Mouse (Mus musculus) liver, embryonic 15.5 days (tissue): Measurements from ENCODE around the gene Tcf7. TPM values are rescaled to one million over a fixed set of nuclear protein-coding genes. Genes with fewer than 3 reads are reported as not detected.

Experiments
- ATAC-seq: fragments of 200-750 bp; cut with Nextera tagmentation; 2 replicates; pipeline ENCODE4 v1.8.0; 2017; ENCODE audit warnings: moderate number of reproducible peaks, mild to moderate bottlenecking, moderate library complexity; ENCODE audit not compliant: insufficient read depth
- H3K27ac ChIP-seq: fragments of 300-500 bp; sonication (generic); replicated peaks from 2 replicates; pipeline ENCODE4 v1.5.1; 2015; ENCODE audit warnings: mild to moderate bottlenecking, inconsistent platforms
- H3K27me3 ChIP-seq: fragments of 300-500 bp; sonication (generic); 2 replicates; pipeline ENCODE4 v1.6.1; 2015; ENCODE audit warnings: mild to moderate bottlenecking, inconsistent platforms
- H3K36me3 ChIP-seq: fragments of 300-500 bp; sonication (generic); replicated peaks from 2 replicates; pipeline ENCODE4 v1.6.1; 2015; ENCODE audit warnings: moderate library complexity, mild to moderate bottlenecking, inconsistent platforms
- H3K4me1 ChIP-seq: fragments of 300-500 bp; sonication (generic); replicated peaks from 2 replicates; pipeline ENCODE4 v1.6.1; 2015; ENCODE audit warnings: inconsistent platforms
- H3K4me2 ChIP-seq: fragments of 300-500 bp; sonication (generic); 2 replicates; pipeline ENCODE4 v1.6.1; 2015; ENCODE audit warnings: moderate library complexity, mild to moderate bottlenecking, inconsistent platforms
- H3K4me3 ChIP-seq: fragments of 300-500 bp; sonication (generic); replicated peaks from 2 replicates; pipeline ENCODE4 v1.5.1; 2015; ENCODE audit warnings: mild to moderate bottlenecking, inconsistent platforms
- H3K9ac ChIP-seq: fragments of 300-500 bp; sonication (generic); 2 replicates; pipeline ENCODE4 v1.6.1; 2015; ENCODE audit warnings: moderate library complexity, mild to moderate bottlenecking, inconsistent platforms
- H3K9me3 ChIP-seq: fragments of 300-500 bp; sonication (generic); replicated peaks from 2 replicates; pipeline ENCODE4 v1.6.1; 2016; ENCODE audit warnings: inconsistent platforms
- WGBS: fragments of 180-500 bp; shearing (Covaris S2); methylation state at CpG from one replicate; pipeline ENCODE4 v1.1.7; 2015; ENCODE audit warnings: mixed read lengths; ENCODE audit not compliant: insufficient replicate concordance; 5-methylcytosine and 5-hydroxymethylcytosine counted together
- polyA plus RNA-seq: library from polyadenylated mRNA; unstranded; fragments of >200 nt; fragmentation: Nextera tagmentation; extraction: Ambion mirVana; gene quantifications from 2 replicates; pipeline ENCODE4 v1.2.1, GENCODE M21; 2015

Gene Tcf7
- polyA plus RNA-seq, 1 experiment from 2014 or later, result 1.4 TPM

GRCm38 (mm10) chr11:52305266-52305665 lies 22.5 kb upstream of the Tcf7 start:
- WGBS, result 12% methylated on average over 4 of the region's 4 CpGs
- H3K27me3 ChIP-seq, result no peaks in the 10 kb centered on the region
- ATAC-seq, result no peak

GRCm38 (mm10) chr11:52302668-52303067 lies 19.9 kb upstream of the Tcf7 start:
- ATAC-seq, result no peak
- Histone ChIP-seq H3K9ac (no peak overlapping the region), H3K27me3 (no peaks in the 10 kb centered on the region), H3K4me1 (0 out of 2 replicates have a peak, but pooled peaks cover 3% of the 10 kb centered on the region), H3K9me3 (no peaks in the 10 kb centered on the region), H3K4me3 (no peak overlapping the region), H3K4me2 (no peak overlapping the region), H3K27ac (no peak overlapping the region), H3K36me3 (no peaks in the 10 kb centered on the region)
- WGBS, result 75% methylated on average over 3 of the region's 3 CpGs

More at GRCm38 (mm10) chr11:52305266-52305665, 22.5 kb upstream of the Tcf7 start:
- H3K9ac ChIP-seq, result no peak overlapping the region
- H3K9me3 ChIP-seq, result no peaks in the 10 kb centered on the region
- no peak overlapping the region for H3K27ac ChIP-seq
- H3K36me3 ChIP-seq, result no peaks in the 10 kb centered on the region
- H3K4me3 ChIP-seq, result no peak overlapping the region
- H3K4me1 ChIP-seq, result 0 out of 2 replicates have a peak, but pooled peaks cover 3% of the 10 kb centered on the region
- no peak overlapping the region for H3K4me2 ChIP-seq

- no peak overlapping the region for H3K4me3 ChIP-seq
- H3K4me2 ChIP-seq, result no peak overlapping the region
- H3K36me3 ChIP-seq, result no peaks in the 10 kb centered on the region
- 57% methylated on average over 7 of the region's 7 CpGs for WGBS
- H3K9ac ChIP-seq, result no peak overlapping the region
- H3K9me3 ChIP-seq, result no peaks in the 10 kb centered on the region
- H3K27ac ChIP-seq, result no peak overlapping the region
- no peak for ATAC-seq
- no peaks in the 10 kb centered on the region for H3K27me3 ChIP-seq
- H3K4me1 ChIP-seq, result no peaks in the 10 kb centered on the region
These were observed 16.9 kb upstream of the Tcf7 start for GRCm38 (mm10) chr11:52299687-52300086.

GRCm38 (mm10) chr11:52298955-52299354 lies 16.1 kb upstream of the Tcf7 start:
- Histone ChIP-seq H3K9ac (no peak overlapping the region), H3K27ac (no peak overlapping the region), H3K4me2 (no peak overlapping the region), H3K36me3 (no peaks in the 10 kb centered on the region), H3K9me3 (no peaks in the 10 kb centered on the region), H3K4me3 (no peak overlapping the region), H3K27me3 (no peaks in the 10 kb centered on the region), H3K4me1 (no peaks in the 10 kb centered on the region)
- 65% methylated on average over 9 of the region's 9 CpGs for WGBS
- ATAC-seq, result no peak

GRCm38 (mm10) chr11:52297352-52297751 lies 14.5 kb upstream of the Tcf7 start:
- H3K9ac ChIP-seq, result no peak overlapping the region
- no peak overlapping the region for H3K4me2 ChIP-seq
- no peaks in the 10 kb centered on the region for H3K9me3 ChIP-seq
- no peaks in the 10 kb centered on the region for H3K36me3 ChIP-seq
- H3K4me3 ChIP-seq, result no peak overlapping the region
- 8% methylated on average over 9 of the region's 9 CpGs for WGBS
- no peak for ATAC-seq
- no peak overlapping the region for H3K27ac ChIP-seq
- no peaks in the 10 kb centered on the region for H3K4me1 ChIP-seq
- H3K27me3 ChIP-seq, result peaks cover 2% of the 10 kb centered on the region; the same call in 1 of the 2 replicates

- Histone ChIP-seq H3K4me3 (no peak overlapping the region), H3K27ac (no peak overlapping the region), H3K9me3 (no peaks in the 10 kb centered on the region), H3K36me3 (no peaks in the 10 kb centered on the region), H3K4me1 (no peaks in the 10 kb centered on the region), H3K9ac (no peak overlapping the region), H3K4me2 (no peak overlapping the region), H3K27me3 (peaks cover 2% of the 10 kb centered on the region; the same call in 1 of the 2 replicates)
- ATAC-seq, result no peak
- WGBS, result 44% methylated on average over 9 of the region's 9 CpGs
These were observed 11.3 kb upstream of the Tcf7 start for GRCm38 (mm10) chr11:52294103-52294502.

- no peak for ATAC-seq
- 58% methylated on average over 6 of the region's 6 CpGs for WGBS
- Histone ChIP-seq H3K9ac (no peak overlapping the region), H3K4me3 (no peak overlapping the region), H3K27me3 (peaks cover 2% of the 10 kb centered on the region; the same call in 1 of the 2 replicates), H3K36me3 (no peaks in the 10 kb centered on the region), H3K9me3 (no peaks in the 10 kb centered on the region), H3K4me1 (no peaks in the 10 kb centered on the region), H3K4me2 (no peak overlapping the region), H3K27ac (no peak overlapping the region)
These were observed 10.1 kb upstream of the Tcf7 start for GRCm38 (mm10) chr11:52292894-52293293.

- 47% methylated on average over 7 of the region's 7 CpGs for WGBS
- Histone ChIP-seq H3K9me3 (no peaks in the 10 kb centered on the region), H3K4me2 (no peak overlapping the region), H3K27ac (no peak overlapping the region), H3K36me3 (no peaks in the 10 kb centered on the region), H3K4me1 (no peaks in the 10 kb centered on the region), H3K4me3 (no peak overlapping the region), H3K9ac (no peak overlapping the region), H3K27me3 (peaks cover 2% of the 10 kb centered on the region; the same call in 1 of the 2 replicates)
- ATAC-seq, result no peak
These were observed 9.5 kb upstream of the Tcf7 start for GRCm38 (mm10) chr11:52292346-52292745.

GRCm38 (mm10) chr11:52286958-52287305 lies 4.1 kb upstream of the Tcf7 start:
- 42% methylated on average over 4 of the region's 4 CpGs for WGBS
- Histone ChIP-seq H3K9ac (no peak overlapping the region), H3K27me3 (peaks cover 52% of the 10 kb centered on the region)

GRCm38 (mm10) chr11:52286301-52286957 lies 3.6 kb upstream of the Tcf7 start:
- Histone ChIP-seq H3K36me3 (no peaks in the 10 kb centered on the region), H3K27ac (no peak overlapping the region), H3K4me2 (no peak overlapping the region), H3K9me3 (no peaks in the 10 kb centered on the region), H3K4me3 (no peak overlapping the region), H3K27me3 (peaks cover 57% of the 10 kb centered on the region), H3K9ac (no peak overlapping the region), H3K4me1 (peaks cover 22% of the 10 kb centered on the region)
- no peak for ATAC-seq
- WGBS, result 53% methylated on average over 16 of the region's 16 CpGs

More at GRCm38 (mm10) chr11:52286958-52287305, 4.1 kb upstream of the Tcf7 start:
- ATAC-seq, result no peak
- H3K27ac ChIP-seq, result no peak overlapping the region
- no peaks in the 10 kb centered on the region for H3K9me3 ChIP-seq
- no peak overlapping the region for H3K4me2 ChIP-seq
- H3K36me3 ChIP-seq, result no peaks in the 10 kb centered on the region
- no peak overlapping the region for H3K4me3 ChIP-seq
- peaks cover 22% of the 10 kb centered on the region for H3K4me1 ChIP-seq

GRCm38 (mm10) chr11:52283596-52284571 lies 1.1 kb upstream of the Tcf7 start:
- Histone ChIP-seq H3K27ac (no peak overlapping the region), H3K4me2 (peak overlapping the region; percentile 86), H3K4me1 (peaks cover 22% of the 10 kb centered on the region), H3K9ac (no peak overlapping the region), H3K27me3 (peaks cover 70% of the 10 kb centered on the region), H3K36me3 (no peaks in the 10 kb centered on the region), H3K4me3 (peak overlapping the region; percentile 60), H3K9me3 (no peaks in the 10 kb centered on the region)
- 10% methylated on average over 44 of the region's 44 CpGs for WGBS
- no peak for ATAC-seq
